Mouse (Mus musculus): Measurements from ENCODE around the gene Was. TPM values are rescaled to one million over a fixed set of nuclear protein-coding genes. Genes with fewer than 3 reads are reported as not detected.
"Not testable (repeated sequence)": the region's sequence is repeated elsewhere in the genome, so short reads cannot be mapped to it uniquely, and the experiment has no call there.

Was gene
- 1 to 10 TPM; 1.1 to 1.5 TPM for total RNA-seq (2021)

DNA sequence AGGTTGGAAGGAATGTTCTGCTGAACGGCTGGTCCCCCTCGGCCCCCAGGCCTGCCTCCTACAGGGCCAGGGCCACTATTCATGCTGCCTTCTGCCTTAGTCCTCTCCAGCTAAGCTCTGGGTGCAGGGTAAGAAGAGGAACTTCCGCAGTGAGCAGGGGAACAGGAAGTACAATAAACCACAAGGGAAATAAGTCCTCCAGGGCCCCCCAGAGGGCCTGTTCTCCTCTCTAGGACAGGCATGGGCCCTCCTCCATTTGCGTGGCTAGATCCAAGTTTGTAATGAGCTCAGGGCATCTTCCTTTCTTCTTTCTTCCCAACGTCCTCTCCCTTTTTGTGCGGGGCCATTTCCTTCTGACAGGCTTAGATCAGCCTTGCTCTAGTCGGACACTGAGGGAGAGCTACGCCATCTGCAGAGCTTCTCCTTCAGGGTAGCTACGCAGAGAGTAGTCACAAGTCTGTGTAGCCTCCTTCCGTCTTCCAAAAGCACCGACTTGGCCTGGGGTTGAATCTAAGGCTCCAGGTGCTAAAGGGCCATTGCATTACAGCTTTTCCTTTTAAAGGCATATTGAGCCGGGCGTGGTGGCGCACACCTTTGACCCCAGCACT, at the start of gene Was:
TSS of gene Was (minus strand) at position 153 of the 608 bp plus-strand sequence.
- DNase-seq (ENCODE audit: low spot score in 2 of 2) = no peak
- intact Hi-C loops (cut with DNase I) = no loop called here

DNA sequence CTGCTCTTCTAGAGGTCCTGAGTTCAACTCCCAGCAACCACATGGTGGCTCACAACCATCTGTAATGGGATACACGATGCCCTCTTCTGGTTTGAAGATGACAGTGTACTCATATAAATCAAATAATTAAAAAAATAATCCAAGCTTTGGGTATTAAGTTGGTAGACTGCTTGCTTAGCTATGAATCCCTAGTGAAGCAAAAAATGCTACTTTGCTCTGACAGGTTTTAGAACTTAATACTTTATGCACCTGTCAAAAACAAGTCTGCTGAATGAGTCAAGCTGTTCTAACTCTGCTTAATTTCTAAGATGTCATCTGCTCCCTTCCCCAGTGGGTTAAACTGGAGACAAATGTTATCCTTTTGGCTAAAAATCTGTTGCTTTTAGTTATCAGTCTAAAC, 49.2 kb upstream of the Was start:
- intact Hi-C loops (cut with DNase I) = no loop called here

DNA sequence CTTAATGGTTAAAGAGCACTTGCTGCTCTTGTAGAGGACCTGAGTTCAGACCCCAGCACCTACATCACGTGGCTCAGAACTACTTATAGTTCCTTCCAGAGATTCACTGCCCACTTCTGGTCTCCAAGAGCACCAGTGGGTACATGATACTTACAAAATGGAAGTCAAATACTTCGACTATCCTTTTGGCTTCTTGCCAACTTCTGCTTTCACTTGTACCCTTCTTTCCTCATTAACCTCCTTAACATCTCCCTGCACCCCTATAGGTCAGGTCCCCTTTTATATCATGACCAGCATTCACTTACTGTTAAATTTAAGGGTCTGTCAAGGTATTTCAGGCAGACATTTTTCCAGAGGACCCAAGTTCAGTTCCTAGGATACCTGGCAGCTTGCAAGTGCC, 45.6 kb upstream of the Was start:
- intact Hi-C loops (cut with DNase I) = no loop called here
- DNase-seq (ENCODE audit: low spot score in 2 of 2) = no peak

More for the DNA sequence above, 49.2 kb upstream of the Was start:
- no peak for DNase-seq (ENCODE audit: low spot score in 2 of 2)

DNA sequence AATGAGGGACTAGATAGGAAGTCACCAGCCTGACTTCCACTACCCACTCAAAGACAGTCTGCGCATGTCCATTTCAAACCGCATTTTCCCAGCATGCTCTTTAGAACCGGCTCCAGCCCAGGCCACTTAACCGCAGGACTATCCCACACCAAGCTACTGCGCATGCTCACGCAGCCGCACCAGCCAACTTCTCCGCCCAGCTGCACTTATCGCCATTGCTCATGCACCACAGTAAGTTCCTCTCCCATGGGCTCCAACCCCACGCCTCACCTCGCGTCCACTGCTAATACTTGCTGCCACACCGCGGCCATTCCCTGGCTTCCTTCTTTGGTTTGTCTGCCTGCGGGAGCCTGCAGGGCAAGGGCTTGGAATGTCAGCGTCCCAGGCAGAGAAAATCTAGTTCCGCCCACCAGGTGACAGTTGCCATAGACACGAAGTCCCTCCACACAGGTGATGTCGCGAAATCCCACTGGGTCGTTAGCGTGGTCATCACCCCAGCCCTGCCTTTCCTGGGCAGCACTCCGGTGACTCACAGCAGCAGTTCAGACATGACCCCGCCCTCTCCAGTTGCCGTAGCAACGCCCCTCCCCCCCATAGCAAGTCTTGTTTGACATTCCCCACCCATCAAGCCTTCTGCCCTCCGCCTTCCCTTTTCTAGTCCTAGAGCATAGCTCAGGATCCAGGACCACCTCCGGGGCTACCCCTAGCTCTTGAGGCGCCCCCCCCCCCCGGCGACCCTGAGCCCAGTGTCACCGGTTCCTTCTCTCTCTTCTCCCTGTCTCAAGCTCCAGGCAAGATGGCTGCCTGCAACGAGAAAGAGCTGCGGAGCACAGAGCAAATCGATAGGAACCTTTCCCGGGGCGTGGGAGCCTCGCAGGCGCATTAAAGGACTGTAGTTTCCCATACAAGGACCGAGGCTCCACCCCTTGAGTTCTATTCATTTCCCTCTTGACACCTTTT, 42.0 kb upstream of the Was start, which contains the start of gene Wdr13:
TSS of gene Wdr13 (minus strand) at position 876 of the 960 bp plus-strand sequence.
- DNase-seq (ENCODE audit: low spot score in 2 of 2) = peak; percentile 88 to 95
- intact Hi-C loops (cut with DNase I) = loop anchor here (1.0 kb wide), 1 partner anchor 13 kb away; the partner anchor contains the start of gene Rbm3

DNA sequence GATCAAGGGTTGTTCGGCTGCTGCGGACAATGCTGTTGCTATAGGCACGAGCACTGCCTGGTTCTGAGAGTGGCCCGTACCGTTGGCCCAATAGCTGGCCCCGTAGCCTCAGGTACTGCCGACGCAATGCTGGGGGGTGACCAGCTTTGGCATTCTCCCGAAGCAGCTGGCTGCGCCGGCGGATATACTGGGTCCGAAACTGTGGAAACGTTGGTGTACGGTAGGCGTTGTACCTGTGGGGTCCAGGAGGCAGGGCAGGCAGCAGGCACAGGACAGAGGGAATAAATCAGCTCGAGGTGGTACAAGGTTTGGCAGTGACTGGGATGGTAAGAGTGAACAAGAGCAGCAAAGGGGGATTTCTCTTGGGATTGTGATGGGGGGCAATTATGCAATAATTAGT, 41.1 kb upstream of the Was start:
- DNase-seq (ENCODE audit: low spot score in 2 of 2) = no peak
- intact Hi-C loops (cut with DNase I) = no loop called here

DNA sequence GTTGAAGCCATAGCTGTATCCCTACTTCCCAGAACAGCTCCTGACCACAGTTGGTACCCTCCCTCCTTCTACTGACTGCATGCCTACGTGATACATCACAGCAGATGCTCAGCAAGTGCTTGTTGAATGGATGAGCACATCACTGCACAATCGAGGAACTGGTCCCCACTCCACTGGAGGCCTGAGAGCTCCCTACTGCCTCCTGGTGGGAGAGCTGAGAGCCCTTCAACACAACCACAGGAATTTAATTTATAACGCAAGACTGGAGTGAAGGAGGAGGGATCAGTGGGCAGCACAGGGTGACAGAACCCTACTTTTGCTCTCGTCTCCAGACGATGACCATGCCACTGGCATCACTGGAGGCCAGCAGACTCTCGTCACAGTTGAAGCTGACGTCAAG, 34.9 kb upstream of the Was start:
- DNase-seq (ENCODE audit: low spot score in 2 of 2) = no peak
- intact Hi-C loops (cut with DNase I) = no loop called here

DNA sequence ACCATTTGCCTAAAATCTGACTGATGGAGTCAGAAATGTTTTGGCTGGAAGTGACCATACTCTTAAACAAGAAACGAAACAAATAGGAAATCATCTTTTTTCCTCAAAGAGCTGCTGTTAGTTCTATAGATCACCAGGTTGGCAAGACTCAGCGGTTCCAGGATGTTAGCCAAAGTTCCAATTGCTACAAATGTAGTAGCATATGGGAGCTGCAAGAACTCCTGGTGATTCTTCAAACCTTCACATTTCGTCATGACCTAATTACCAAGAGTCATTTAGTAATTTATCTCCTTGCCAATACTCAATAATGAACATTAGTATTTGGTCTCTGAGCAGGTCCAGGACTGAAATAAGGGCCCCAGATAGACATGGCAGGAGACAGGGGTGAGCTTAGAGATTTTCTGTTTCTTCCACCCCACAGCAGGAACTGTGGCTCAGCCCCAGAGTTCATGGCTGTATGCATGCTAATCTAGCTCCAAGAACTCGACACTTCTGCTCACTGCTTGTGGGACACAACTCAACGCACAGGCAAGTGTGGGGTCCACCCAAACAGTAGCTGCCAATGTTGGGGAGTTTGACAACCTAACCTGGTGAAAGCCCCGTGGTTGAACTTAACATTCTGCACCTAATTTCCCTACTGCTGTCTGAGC, 33.6 kb upstream of the Was start:
- intact Hi-C loops (cut with DNase I) = no loop called here

DNA sequence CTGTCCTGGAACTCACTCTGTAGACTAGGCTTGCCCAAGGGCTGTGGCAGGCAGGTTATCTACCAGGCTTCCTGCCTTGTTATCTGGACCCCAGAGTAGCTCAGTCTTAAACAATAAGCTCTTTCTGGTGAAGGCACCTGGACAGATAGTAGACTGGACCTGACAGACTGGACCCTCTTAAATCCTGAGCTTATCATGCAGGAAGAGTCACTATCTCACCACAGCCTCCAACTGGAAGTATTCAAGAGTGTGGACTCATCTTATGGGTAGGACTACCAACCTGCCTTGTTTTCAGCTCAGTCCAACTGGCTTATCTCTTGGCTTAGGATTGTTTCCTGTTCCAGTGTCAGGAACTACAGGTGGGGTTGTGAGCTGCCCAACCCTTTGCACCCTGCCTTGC, 27.0 kb upstream of the Was start:
- intact Hi-C loops (cut with DNase I) = loop anchor here (10.0 kb wide), 1 partner anchor 202 kb away; the partner anchor contains the start of gene Pcsk1n
- no peak for DNase-seq (ENCODE audit: low spot score in 2 of 2)

More for the DNA sequence above, 33.6 kb upstream of the Was start:
- no peak for DNase-seq (ENCODE audit: low spot score in 2 of 2)

DNA sequence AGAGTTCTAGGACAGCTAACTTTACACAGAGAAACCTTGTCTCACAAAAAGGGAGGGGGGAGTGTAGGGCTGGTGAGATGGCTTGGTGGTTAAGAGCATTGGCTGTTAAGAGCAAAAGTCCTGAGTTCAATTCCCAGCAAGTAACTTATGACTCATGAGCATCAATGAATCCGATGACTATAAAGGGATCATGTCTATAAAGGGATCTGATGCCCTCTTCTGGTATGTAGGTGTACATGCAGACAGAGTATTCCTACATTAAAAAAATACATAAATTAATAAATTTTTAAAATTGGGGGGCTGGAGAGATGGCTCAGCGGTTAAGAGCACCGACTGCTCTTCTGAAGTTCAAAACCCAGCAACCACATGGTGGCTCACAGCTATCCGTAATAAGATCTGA, 25.0 kb upstream of the Was start:
- DNase-seq (ENCODE audit: low spot score in 2 of 2) = no peak
- intact Hi-C loops (cut with DNase I) = loop anchor here (10.0 kb wide), 1 partner anchor 200 kb away; the partner anchor contains the start of gene Pcsk1n

DNA sequence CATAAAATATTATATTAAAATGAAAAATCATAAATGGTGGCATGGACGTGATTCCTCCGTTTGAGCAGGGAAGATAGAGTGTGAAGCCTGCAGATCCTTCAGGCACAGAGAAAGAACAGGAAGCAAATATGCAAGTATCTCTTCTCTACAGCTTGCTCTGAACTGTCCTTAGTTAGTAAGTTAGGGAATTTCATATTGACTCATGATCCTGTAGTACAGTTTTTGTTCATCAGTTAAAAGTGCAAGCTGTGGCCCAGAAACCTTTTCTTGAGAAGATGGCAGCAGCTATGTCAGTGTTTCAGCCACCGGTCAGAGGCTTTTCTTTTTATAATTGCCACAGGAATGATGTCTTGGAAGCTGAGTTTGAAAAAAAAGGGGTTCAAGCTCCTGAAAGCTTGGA, 14.7 kb upstream of the Was start:
- intact Hi-C loops (cut with DNase I) = no loop called here
- no peak for DNase-seq (ENCODE audit: low spot score in 2 of 2)

DNA sequence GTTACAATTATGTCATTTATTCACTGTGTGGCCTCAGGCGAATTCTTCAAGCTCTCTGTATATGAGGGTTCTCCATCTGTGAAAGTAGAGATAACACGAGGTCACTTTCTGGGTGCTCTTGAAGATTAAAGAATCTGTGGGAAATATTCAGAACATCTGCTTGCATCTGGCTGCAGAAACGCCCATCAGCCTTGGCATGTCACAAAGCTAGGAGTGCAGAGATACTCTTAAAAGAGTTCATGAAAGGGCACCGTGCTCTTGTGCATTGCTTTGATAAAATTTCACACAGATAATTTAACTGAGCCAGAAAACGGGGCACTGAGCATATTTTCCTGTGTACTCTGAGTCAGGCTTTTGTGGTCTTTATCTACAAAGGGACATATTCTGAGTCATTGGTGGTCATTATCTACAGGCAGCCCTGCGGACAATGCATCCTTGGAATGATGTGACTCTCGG, 11.9 kb upstream of the Was start:
- DNase-seq (ENCODE audit: low spot score in 2 of 2) = no peak
- intact Hi-C loops (cut with DNase I) = no loop called here

DNA sequence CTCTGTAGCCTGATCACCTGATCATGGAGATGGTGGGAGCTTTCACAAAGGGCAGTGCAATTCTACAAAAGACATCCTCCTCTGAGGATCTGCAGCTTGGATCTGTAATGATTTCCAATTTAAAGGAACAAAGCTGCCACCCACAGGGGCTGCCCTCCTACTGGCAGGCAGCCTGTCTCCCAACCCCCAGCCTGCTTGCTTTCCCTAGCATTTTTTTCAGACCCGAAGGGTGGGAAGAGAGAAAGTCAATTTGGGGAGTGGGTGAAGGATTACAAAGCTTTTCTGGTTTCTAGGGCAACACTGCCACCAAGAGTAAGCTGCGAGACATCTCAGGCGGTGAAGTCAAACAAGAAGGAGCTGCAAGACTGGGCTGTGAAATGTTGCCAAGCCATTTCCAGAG, 10.7 kb upstream of the Was start:
- intact Hi-C loops (cut with DNase I) = no loop called here
- peak; percentile 42 to 62 for DNase-seq (ENCODE audit: low spot score in 2 of 2)

DNA sequence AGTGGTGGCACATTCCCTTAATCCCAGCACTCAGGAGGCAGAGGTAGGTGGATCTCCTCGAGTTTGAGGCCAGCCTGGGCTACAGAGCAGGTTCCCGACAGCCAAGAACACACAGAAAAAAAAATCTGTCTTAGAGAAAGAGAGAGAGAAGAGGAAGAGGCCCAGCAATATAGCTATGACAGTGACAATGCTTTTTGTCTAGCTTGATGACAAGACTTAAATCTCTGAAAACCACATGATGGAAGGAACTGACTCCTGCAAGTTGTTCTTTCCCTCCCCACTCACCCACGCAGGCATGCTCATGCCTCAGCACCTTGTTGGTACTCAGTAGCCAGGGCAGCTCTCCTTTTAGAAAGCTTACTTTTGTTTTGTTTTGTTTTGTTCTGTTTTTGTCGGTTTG, 9.1 kb upstream of the Was start:
- intact Hi-C loops (cut with DNase I) = no loop called here
- no peak for DNase-seq (ENCODE audit: low spot score in 2 of 2)

DNA sequence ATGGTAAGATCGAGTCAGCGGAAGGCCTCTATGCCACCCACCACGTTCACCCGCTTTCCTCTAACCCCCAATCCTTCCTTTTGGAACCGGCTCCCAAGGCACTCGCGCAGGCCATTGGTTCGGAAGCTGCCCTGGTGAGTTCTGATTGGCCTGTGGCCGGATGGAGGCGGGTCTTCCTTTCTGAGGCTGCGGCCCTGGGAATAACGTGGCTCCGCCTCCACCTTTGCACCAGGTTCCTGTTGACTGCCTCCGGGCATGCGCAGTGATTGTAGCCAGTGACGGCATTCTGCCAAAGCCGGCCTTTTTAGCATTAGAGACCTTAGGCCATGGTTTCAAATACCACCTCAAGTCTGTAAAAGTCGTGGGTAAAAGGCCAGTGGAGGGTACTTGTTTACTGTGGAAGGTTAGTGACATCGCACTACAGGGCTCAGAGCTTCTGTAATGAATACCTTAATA, 6.5 kb upstream of the Was start:
- intact Hi-C loops (cut with DNase I) = no loop called here
- DNase-seq (ENCODE audit: low spot score in 2 of 2) = peak; percentile 94 to 98

DNA sequence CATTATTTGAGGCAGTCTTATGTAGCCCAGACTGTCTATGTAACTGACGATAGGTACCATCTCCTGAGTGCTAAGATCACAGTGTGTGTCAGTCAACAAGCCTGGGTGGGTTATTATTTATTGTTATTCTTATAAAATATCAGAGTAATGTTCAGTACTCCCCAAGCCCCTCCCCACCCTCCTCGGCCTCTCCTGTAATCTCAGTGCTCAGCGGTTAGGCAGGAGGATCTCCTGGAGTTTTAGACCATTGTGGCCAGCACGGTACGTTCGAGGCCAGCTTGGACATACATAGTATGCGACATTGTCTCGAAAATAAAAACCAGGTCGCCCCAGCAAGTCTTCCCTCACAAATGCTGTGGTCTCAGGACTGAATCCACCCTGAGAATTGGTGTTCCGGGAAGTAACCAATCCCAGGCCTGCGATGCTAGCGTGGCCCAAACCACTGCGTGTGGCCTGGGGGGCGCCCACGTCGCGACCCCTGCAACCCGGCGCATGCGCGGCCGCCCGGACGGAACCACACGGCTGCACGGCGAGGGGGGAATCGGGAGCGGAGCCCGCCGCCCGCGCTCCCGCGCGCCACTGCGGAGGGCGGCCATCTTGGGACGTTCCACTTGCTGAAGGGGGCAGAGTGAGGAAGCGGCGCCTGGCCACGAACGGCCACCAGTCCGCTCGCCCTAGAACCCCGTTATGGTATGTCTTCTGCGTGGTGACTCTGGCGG, 5.9 kb upstream of the Was start:
- peak; percentile 81 to 85 for DNase-seq (ENCODE audit: low spot score in 2 of 2)
- intact Hi-C loops (cut with DNase I) = not testable (repeated sequence)

DNA sequence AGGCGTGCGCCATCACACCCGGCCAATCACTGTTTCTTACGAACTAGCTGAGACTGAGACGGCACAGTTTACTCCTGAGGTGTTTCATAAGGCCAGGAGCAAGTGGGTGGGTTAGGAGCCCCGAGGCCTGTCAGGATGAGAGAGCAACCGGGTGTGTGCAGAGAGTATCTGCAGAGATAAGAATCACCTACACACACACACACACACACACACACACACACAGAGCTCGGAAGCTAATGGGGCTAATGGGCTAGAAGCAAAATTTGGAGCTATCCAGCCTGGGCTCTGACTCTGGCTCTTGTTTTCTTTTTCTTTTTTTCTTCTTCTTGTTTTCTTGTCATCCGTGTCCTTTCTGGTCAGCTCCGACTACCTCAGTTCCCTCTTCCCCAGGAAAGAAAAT, 5.2 kb upstream of the Was start:
- intact Hi-C loops (cut with DNase I) = no loop called here
- no peak for DNase-seq (ENCODE audit: low spot score in 2 of 2)

DNA sequence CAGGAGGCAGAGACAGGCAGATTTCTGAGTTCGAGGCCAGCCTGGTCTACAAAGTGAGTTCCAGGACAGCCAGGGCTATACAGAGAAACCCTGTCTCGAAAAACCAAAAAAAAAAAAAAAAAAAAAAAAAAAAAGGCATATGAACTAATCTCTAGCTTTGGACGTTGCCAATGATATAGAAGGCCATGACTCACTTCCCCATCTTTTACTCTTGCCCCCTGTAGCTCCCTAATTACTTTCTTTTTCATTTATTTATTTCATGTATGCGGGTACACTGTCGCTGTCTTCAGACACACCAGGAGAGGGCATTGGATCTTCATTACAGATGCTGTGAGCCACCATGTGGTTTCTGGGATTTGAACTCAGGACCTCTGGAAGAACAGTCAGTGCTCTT, 653 bp upstream of the Was start:
- intact Hi-C loops (cut with DNase I); DNase-seq (ENCODE audit: low spot score in 2 of 2): not testable (repeated sequence)

DNA sequence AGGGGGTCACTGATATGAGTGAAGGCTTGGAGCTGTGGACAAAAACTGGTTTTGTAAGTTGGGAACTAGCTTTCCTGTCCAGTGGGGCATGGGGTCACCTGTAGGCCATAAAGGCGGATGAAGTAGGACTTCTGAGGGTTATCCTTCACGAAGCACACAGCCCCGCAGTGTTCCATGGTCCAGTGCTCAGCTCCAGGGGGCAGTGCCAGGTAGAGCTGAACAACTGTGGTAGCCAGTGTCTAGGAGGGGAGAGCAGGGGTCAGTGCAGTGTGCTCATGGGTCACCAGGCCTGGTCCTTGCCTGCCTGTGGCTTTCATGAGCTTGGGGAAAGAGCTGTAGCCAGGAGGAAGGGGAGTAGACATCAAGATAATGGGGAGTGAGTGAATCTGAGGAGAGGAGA, 552 bp downstream of the Was start:
- intact Hi-C loops (cut with DNase I) = no loop called here
- DNase-seq (ENCODE audit: low spot score in 2 of 2) = no peak

DNA sequence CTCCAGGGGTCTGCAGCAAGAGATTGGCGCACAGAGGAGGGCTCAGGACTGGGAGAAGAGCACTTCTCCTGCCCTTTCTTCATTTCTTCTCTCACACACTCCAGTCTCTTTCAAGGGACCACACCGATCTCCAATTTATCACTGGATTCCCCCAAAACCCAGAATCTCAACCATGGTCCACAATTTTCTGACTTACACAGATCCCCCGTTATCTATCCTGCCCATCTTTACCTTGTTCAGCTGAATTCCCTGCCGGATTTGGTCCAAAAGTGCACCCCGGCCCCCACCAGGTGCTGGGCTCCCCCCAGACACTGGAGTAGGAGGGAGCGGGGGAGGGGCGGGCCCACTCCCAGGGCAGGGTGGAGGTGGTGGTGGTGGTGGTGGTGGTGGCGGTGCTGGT, 4.7 kb downstream of the Was start:
- DNase-seq (ENCODE audit: low spot score in 2 of 2) = no peak
- intact Hi-C loops (cut with DNase I) = no loop called here
